Mouse (Mus musculus): ENCODE measurements around the gene Bcar1. TPM values are rescaled to one million over a fixed set of nuclear protein-coding genes. Genes with fewer than 3 reads are reported as not detected.

Gene Bcar1
- polyA plus RNA-seq (2021; fragmentation: Nextera tagmentation), result 18.2 and 26.9 TPM in 2 replicates
- long read RNA-seq, experiment 1, transcript Bcar1-203 (7 exons, 3,116 nt), result major isoform, 41 of 95 reads
- long read RNA-seq, experiment 1, transcript Bcar1-201 (7 exons, 3,142 nt), result minor isoform, 7 of 95 reads
- long read RNA-seq, experiment 1, partial matches to known transcripts, result 39 of 95 reads
- long read RNA-seq, experiment 1, other reads (novel, unspliced or antisense), result 7 of 95 reads
- long read RNA-seq, experiment 2, transcript Bcar1-203 (7 exons, 3,116 nt), result major isoform, 7 of 22 reads
- long read RNA-seq, experiment 2, partial matches to known transcripts, result 15 of 22 reads
- long read RNA-seq, experiment 2, other reads (novel, unspliced or antisense), result 0 of 22 reads

GRCm38 (mm10) chr8:111743792-111744696, at the start of gene Bcar1:
TSS of gene Bcar1 (minus strand) at chr8:111743809.

GRCm38 (mm10) chr8:111690960-111691445, 52.6 kb downstream of the Bcar1 start, which contains the start of gene Ctrb1:
TSS of gene Ctrb1 (minus strand) at chr8:111691010.

Other genes with a start within 250 kb of the Bcar1 start
- 2.5 and 2.8 TPM in 2 replicates for gene Wdr59, start 221.7 kb downstream of the Bcar1 start, polyA plus RNA-seq (2021; fragmentation: Nextera tagmentation)
- 24.0 and 74.7 TPM in 2 replicates for gene Znrf1, start 207.7 kb downstream of the Bcar1 start, polyA plus RNA-seq (2021; fragmentation: Nextera tagmentation)
- 3.7 and 6.1 TPM in 2 replicates for gene Ldhd, start 113.4 kb downstream of the Bcar1 start, polyA plus RNA-seq (2021; fragmentation: Nextera tagmentation)
- gene Zfp1, start 100.4 kb downstream of the Bcar1 start, polyA plus RNA-seq (2021; fragmentation: Nextera tagmentation), result 21.7 and 26.9 TPM in 2 replicates
- gene Ctrb1, start 52.8 kb downstream of the Bcar1 start, polyA plus RNA-seq (2021; fragmentation: Nextera tagmentation), result not detected in 2 replicates
- gene Cfdp1, start 110.5 kb upstream of the Bcar1 start, polyA plus RNA-seq (2021; fragmentation: Nextera tagmentation), result 163 and 191 TPM in 2 replicates
- gene Tmem170, start 132.9 kb upstream of the Bcar1 start, polyA plus RNA-seq (2021; fragmentation: Nextera tagmentation), result 3.8 and 5.4 TPM in 2 replicates
- 1.3 and 2.1 TPM in 2 replicates for gene Chst5, start 166.6 kb upstream of the Bcar1 start, polyA plus RNA-seq (2021; fragmentation: Nextera tagmentation)
- 8.2 and 9.0 TPM in 2 replicates for gene Tmem231, start 190.1 kb upstream of the Bcar1 start, polyA plus RNA-seq (2021; fragmentation: Nextera tagmentation)
- 492 and 602 TPM in 2 replicates for gene Gabarapl2, start 196.9 kb upstream of the Bcar1 start, polyA plus RNA-seq (2021; fragmentation: Nextera tagmentation)
- gene Adat1, start 248.5 kb upstream of the Bcar1 start, polyA plus RNA-seq (2021; fragmentation: Nextera tagmentation), result 1.7 TPM in 2 replicates